ENCODE assay signal across 12 mouse cellular contexts in genomic region chr13:38586451-38586850, GRCm38 (mm10).
"Had no signal": no experiment of that assay in that cellular context is flagged by ENCODE, and none has a peak within 500 bp of the region (broad histone marks: within the 10 kb centered on the region; RNA-seq: fewer than 3 reads in every experiment).

No protein-coding gene starts in this region.

- DNase-seq: retina, postnatal 1 day; right cerebral cortex, adult 18-20 months; right cerebral cortex, postnatal 14 days; right cerebral cortex, postnatal 25 days; right cerebral cortex, postnatal 4 days; spleen, adult 18-20 months; thymus, adult 18-20 months; thymus, adult 2 months; thymus, postnatal 14 days; thymus, postnatal 25 days; thymus, postnatal 36 days; thymus, postnatal 4 days had no signal
